Mouse (Mus musculus): ENCODE data around the gene Gm11562.
"Not testable (repeated sequence)": the region's sequence is repeated elsewhere in the genome, so short reads cannot be mapped to it uniquely, and the experiment has no call there.

DNA sequence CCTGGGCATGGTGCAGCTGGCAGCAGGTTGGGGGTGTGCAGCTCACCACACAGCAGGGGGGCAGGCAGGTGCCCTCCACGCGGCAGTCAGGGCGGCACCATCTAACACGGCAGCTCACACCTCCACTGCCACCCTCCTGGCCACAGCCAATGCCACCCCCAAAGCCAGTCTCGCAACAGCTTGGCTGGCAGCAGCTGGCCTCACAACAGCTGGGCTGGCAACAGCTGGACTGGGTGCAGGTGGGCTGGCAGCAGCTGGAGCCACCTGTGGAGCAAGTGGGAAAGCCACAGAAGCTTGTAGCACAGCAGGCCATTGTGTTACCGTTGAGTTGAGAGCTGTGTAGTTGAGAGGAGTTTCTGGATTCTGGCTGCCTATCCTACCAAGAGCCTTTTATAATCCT, 22.5 kb downstream of the Gm11562 start, which contains the start of gene Krtap9-3:
- not testable (repeated sequence) for TF ChIP-seq POLR2A (IDR thresholded peaks at IDR 0.05; ENCODE audit: low read depth, low read length); CTCF (IDR thresholded peaks at IDR 0.05; ENCODE audit: extremely low read depth, insufficient read depth, insufficient read length, insufficient replicate concordance)

All from spleen, adult 2 months (tissue).